Mouse (Mus musculus) left cerebral cortex, adult 2 months (tissue): ENCODE measurements around the gene Ccl20. TPM values are rescaled to one million over a fixed set of nuclear protein-coding genes. Genes with fewer than 3 reads are reported as not detected.

Source experiments
- DNase-seq, 2 experiments: peaks; one replicate each; pipeline ENCODE4 v3.0.0; 2021 to 2022; ENCODE audit warnings: low spot score in 2 of 2, mixed read lengths in 1 of 2; ENCODE audit errors: extremely low spot score in 1 of 2
- H3K27ac ChIP-seq: fragments of 200-600 bp; 2 replicates; pipeline ENCODE4 v1.8.1; 2022
- H3K4me3 ChIP-seq: fragments of 200-600 bp; 2 replicates; pipeline ENCODE4 v1.8.1; 2022
- CTCF ChIP-seq: fragments of 200-600 bp; IDR thresholded peaks from 2 replicates; pipeline ENCODE4 v1.8.1; 2022; ENCODE audit warnings: antibody characterized with exemption, mild to moderate bottlenecking, moderate library complexity
- intact Hi-C: fragments of 180-260 bp; cut with DNase I; formaldehyde crosslinking; loops from one replicate; pipeline ENCODE4 v1.15.1; 2025
- long read RNA-seq, 2 experiments: library from polyadenylated mRNA; stranded (forward); transcript quantifications; one replicate each; pipeline ENCODE4 v2.0.0; 2021; ENCODE audit warnings: borderline mapping rate in 2 of 2
- total RNA-seq, 2 experiments: library from RNA; stranded (reverse); gene quantifications; 2 replicates each; pipeline ENCODE4 v1.2.3; 2021

Gene Ccl20
- total RNA-seq: not detected
- long read RNA-seq, experiment 1: 0 reads
- long read RNA-seq, experiment 2: 0 reads

DNA sequence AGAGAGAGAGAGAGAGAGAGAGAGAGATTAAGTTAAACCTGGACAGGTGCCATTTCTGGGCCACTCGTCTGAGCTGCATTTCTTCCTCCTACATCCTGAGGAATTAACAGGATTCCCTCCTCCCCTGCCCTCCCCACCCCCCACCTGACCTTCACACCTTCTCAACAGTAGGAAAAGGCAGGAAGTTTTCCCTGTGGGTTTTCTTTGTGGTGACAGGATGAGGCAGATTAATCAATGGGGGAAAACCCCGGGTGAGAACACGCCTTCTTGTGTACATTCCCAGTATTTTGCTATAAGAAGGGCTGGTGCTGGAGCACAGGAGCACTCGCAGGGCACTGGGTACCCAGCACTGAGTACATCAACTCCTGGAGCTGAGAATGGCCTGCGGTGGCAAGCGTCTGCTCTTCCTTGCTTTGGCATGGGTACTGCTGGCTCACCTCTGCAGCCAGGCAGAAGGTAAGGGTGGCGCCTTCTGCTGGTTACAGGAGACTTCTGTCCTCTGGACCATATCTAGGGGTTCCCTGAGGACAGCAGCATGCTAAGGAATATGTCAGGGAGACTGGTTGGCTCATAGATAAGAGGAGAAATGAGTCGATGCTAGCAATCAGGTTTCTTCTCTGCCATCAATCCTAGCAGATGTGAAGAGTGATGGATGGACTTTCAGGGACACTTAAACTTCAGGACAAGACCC, at the start of gene Ccl20:
Gene Ccl20, plus strand, starts transcription at position 320 of the 691 bp plus-strand sequence.
- no peak for DNase-seq
- Histone ChIP-seq H3K27ac (no peak within 1 kb of the TSS), H3K4me3 (no peak within 1 kb of the TSS)
- TF ChIP-seq CTCF: no peak
- intact Hi-C loops: no loop called here

DNA sequence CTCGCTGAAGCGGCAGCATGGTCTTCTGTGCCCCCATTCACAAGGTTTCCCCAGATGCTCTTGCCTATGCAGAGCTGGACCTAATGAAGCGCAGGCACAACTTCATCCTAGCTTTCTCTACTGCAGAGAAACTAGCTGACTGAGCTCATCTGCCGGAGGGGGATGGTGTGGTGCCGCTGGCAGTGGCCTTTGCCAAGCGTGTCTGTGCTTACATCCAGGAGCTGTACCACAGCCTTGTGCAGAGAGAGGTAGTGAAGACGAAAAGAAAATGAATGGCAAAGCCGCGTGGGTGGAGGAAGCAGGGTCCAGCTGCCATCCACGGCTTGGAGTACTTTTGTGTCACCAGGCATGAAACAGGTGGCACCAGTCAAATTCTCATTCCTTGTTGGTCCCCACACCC, 49.4 kb upstream of the Ccl20 start:
- intact Hi-C loops: loop anchor here (10.0 kb wide), 1 partner anchor 338 kb away; the partner anchor contains the start of gene Sphkap
- no peak overlapping the region for H3K27ac ChIP-seq
- TF ChIP-seq CTCF: no peak
- no peak for DNase-seq
- H3K4me3 ChIP-seq: no peak overlapping the region

DNA sequence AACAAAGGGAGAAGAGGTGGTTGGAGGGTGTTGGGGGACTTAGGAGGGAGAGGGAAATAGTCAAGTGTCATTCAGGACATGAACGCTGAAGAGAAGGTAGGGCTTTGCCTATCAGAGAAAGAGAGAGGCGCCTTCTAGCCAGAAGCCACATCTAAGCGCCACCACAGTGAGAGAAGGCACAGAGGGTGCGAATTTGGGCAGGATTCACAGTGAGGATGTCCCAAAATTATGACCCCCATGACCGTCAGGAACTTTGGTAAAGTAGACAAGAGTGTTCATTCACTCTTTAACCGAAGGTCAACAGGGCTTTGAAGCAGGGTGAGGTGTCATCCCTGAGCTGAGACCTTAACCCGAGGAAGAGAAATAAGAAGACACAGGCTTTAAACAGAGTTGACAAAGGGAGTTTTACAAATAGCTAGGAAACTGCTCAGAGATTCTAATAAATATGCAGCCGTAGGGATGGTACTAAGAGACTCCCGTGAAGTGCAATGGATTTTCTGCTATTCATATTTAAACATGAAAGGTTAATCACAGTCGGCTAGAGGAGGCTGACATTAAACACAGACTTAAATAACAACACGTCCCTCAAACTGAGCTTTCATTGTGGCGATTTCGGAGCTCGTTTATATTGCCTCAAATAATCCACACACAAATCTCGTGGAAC, 40.9 kb upstream of the Ccl20 start:
- no peak for DNase-seq
- intact Hi-C loops: loop anchor here (5.0 kb wide), 1 partner anchor 288 kb away; no protein-coding TSS in a partner anchor
- no peak for TF ChIP-seq CTCF
- Histone ChIP-seq H3K27ac (no peak overlapping the region), H3K4me3 (no peak overlapping the region)

DNA sequence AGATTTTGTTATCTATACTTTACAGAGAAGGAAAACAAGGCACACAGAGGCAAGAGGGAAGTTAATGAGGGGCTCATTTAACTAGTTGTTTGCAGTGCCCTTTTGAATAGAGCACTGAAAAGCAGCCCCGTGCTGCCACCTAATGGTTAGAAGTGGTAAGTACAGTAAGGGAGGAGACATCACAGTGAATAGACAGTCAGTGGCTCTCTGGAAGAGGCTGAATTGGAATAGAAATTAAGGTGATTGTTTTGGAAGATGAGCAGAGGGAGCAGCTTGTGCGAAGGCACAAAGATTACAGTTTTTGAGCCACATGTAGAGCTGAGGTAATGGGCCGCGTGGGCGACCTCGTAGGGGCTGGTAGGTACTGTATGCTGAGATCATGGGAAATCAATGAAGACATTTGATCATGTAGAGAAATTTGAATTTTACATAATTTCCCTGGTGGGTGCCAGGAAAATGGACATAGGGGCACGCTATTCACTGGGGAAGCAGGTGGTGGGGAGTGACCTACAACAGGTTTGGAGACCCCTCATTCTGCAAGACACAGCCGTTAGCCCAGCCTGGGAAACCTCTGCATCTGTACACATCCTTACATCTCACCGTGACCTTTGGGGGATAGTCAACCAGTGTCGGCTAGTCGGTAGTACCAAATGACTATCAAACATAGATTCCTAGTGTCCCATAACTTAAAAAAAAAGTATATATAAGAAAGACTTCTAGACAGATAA, 40.2 kb upstream of the Ccl20 start:
- DNase-seq: peak in 1 of 2 experiments; percentile 25
- Histone ChIP-seq H3K4me3 (no peak overlapping the region), H3K27ac (no peak overlapping the region)
- intact Hi-C loops: loop anchor here (5.0 kb wide), 1 partner anchor 289 kb away; no protein-coding TSS in a partner anchor
- TF ChIP-seq CTCF: peak; percentile 84

DNA sequence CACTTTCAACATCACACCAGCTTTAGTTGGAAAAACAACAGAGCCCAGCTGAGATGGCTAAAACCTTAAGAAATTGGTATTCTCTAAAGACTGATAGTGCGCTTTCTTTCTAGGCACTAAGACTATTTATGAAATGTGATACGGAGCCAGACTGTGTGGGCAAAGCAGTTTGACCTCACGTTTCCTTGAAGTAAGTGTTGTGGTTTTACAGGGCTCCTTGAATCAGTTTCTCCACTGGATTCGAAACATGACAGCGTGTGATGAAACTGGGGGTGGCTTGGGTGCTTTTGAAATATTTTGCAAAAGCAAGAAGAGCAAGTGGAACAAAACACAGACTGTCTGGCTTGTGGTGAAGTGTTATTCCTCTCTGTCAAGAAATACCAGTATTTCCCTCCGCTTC, 39.5 kb upstream of the Ccl20 start:
- intact Hi-C loops: loop anchor here (5.0 kb wide), 1 partner anchor 290 kb away; no protein-coding TSS in a partner anchor
- H3K4me3 ChIP-seq: no peak overlapping the region
- TF ChIP-seq CTCF: no peak
- no peak overlapping the region for H3K27ac ChIP-seq
- DNase-seq: no peak

DNA sequence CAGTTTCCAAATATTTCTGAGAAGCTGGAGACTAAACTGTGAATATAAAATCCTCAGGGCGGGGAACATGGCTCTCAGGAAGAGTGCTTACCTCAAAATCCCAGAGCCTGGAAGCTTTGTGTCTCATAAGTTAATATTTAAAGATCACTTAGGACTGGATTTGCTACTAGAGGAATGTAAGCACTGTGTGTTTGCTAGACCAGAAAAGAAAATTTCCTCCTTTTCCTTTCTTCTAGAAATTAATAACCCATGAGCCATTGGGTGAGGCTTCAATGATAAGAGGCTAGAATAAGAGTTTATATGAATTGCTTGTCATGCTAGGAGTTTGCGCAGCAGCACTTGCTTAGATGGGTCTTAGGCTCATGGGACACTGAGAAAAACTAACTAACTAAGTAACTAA, 31.8 kb upstream of the Ccl20 start:
- H3K27ac ChIP-seq: no peak overlapping the region
- H3K4me3 ChIP-seq: no peak overlapping the region
- DNase-seq: no peak
- no peak for TF ChIP-seq CTCF
- intact Hi-C loops: no loop called here

DNA sequence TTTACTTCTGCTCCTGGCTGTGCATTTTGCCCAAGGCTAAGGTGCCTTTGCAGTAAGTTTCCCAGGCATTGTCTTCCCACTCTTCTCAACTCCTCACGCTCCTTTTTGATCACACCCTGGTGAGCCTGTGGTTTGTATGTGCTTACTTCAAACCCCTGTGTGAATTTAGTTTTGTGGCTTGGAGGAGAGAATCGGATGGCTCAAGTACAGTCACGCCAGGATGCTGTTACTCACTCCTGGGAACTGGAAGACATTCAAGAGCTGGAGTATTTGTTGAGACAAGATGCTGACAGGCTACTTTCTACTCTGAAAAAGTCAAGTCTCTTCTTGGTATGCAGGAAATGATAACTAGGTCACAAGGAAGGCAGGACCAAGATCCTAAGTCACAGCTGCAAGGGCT, 25.3 kb upstream of the Ccl20 start:
- no peak for TF ChIP-seq CTCF
- DNase-seq: no peak
- no peak overlapping the region for H3K27ac ChIP-seq
- intact Hi-C loops: no loop called here
- H3K4me3 ChIP-seq: no peak overlapping the region

DNA sequence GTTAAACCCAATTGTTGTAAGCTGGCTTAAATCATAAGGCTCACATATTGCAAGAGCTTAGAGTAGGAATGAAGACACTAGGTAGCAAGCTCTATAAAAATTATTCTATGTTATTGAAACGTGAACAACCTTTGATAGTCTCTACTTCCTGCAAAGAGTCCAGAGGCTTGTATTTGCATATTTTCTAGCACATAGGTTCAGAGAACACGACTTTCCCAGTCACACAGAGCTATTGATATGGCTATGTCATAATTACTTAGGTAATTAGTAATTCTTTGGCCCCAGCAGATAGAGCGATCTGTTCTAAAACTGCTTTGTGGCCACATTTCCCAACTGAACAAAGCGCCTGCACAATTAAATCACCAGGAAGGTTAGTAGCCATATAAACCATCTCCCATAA, 19.6 kb upstream of the Ccl20 start:
- no peak for DNase-seq
- no peak overlapping the region for H3K4me3 ChIP-seq
- H3K27ac ChIP-seq: no peak overlapping the region
- intact Hi-C loops: no loop called here
- TF ChIP-seq CTCF: no peak

DNA sequence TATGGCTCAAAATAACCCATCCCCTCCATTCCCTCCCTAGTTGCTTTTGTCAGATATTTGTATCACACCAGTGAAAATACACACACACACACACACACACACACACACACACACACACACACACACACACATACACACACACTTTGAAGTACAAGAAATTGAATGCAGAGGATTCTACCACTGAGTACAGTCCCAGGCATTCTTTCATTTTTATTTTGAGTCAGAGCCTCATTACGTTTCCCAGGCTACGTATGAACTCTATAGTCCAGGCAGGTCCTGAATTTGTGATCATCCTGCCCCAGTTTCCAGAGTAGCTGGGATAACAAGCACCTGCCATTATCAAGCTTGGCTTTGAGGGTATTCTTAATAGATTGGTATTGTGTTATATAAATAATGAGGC, 17.4 kb upstream of the Ccl20 start:
- intact Hi-C loops: no loop called here
- TF ChIP-seq CTCF: no peak
- DNase-seq: no peak
- no peak overlapping the region for H3K4me3 ChIP-seq
- no peak overlapping the region for H3K27ac ChIP-seq

DNA sequence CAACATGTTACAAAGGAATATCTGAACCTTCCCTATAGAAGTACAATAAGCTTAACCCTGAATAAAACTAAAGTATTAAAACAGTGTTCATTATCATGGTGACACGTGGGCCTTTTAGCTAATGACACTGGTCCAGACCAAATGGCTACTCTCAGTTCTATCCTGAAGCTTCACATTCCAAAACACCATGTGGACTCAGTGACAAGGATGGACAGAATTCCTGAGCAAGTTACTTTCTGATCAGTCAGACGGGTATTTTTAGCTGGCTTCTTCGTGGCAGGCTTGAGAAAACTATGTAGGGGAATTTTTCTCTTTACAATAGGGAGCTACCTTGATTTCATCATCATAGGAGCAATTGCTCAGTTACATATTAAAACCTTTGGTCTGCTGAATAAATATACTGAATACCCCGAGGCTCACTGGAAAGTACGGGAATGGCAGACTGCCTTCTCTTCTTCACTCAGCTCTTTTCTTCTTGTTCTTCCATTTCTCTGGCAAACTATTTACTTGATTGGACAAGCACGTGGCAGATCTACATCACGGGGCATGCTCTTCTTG, 16.9 kb upstream of the Ccl20 start:
- no peak for TF ChIP-seq CTCF
- DNase-seq: no peak
- Histone ChIP-seq H3K4me3 (no peak overlapping the region), H3K27ac (no peak overlapping the region)
- intact Hi-C loops: no loop called here

DNA sequence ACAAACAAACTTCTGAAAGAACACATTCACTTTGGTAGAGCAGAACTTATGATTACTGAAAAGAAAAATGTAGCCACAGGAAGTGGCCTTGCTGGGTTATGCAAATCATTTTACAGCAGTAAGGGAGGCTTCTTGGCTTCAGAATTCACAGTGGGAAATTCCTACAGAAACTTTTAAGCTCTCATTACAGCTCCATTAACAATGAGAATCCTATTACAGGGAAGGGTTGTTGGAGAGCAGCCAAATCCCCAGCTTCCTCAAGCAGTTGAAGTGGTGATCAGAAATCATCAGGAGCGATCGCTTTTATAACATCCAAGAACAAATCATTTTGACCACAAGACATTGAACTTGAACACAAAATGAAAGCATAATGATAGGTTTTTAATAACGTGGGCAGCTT, 14.7 kb upstream of the Ccl20 start:
- intact Hi-C loops: no loop called here
- no peak overlapping the region for H3K4me3 ChIP-seq
- TF ChIP-seq CTCF: no peak
- no peak for DNase-seq
- no peak overlapping the region for H3K27ac ChIP-seq

DNA sequence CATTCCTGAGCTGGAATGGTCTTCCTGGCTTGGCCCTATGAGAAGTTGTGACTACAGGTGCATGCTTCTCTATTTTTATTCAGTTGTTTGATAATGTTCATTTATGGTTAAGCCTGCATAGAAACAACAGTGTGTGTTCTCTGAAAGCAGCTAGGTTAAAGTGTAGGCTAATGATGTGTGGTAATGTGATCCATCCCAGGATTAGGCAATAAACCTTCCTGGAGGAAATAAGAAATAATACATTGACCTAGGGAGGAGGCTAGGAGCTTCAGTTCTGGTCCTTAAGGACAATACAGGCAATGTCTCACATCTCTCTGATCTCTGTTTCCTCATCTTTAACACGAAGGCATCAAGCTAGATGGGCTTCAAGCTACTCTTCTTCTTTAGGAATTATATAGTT, 11.1 kb upstream of the Ccl20 start:
- Histone ChIP-seq H3K27ac (no peak overlapping the region), H3K4me3 (no peak overlapping the region)
- DNase-seq: no peak
- TF ChIP-seq CTCF: no peak
- intact Hi-C loops: no loop called here
